Mouse (Mus musculus) B cell, adult 67 days (primary cell): ENCODE results near the gene Dtwd1. TPM values are rescaled to one million over a fixed set of nuclear protein-coding genes. Genes with fewer than 3 reads are reported as not detected.

ENCODE experiments used
- total RNA-seq, 2 experiments: library from RNA; stranded (reverse); gene quantifications; 4 replicates each; pipeline ENCODE4 v1.2.4; 2023

Dtwd1 gene
- total RNA-seq, result 1 to 10 TPM; 5.3 to 9.1 TPM

GRCm38 (mm10) chr2:126151855-126152571, at the start of gene Dtwd1, which contains the start of gene Fam227b:
TSS of gene Dtwd1 (plus strand) at chr2:126152141.
TSS of gene Fam227b (minus strand) at chr2:126152004.

GRCm38 (mm10) chr2:126214800-126215199, 62.9 kb downstream of the Dtwd1 start, which contains the start of gene Gm17555:
TSS of gene Gm17555 (plus strand) at chr2:126215100.

Other genes starting within 250 kb of the Dtwd1 start
- gene Fgf7, start 117.5 kb upstream of the Dtwd1 start, total RNA-seq, result not detected
- gene Fam227b, start 137 bp upstream of the Dtwd1 start, total RNA-seq, result not detected
- gene Gm17555, start 63.0 kb downstream of the Dtwd1 start, total RNA-seq, result not detected